Mouse (Mus musculus) ES-CJ7 (cell line): ENCODE results near the gene Fndc11.
A peak's percentile ranks its signal among the peaks of the same experiment; 100 is the strongest.

Experiments used
- DNase-seq: peaks from one replicate; pipeline ENCODE4 v3.0.0; 2011; ENCODE audit warnings: low read depth, low spot score

Fndc11 gene

DNA sequence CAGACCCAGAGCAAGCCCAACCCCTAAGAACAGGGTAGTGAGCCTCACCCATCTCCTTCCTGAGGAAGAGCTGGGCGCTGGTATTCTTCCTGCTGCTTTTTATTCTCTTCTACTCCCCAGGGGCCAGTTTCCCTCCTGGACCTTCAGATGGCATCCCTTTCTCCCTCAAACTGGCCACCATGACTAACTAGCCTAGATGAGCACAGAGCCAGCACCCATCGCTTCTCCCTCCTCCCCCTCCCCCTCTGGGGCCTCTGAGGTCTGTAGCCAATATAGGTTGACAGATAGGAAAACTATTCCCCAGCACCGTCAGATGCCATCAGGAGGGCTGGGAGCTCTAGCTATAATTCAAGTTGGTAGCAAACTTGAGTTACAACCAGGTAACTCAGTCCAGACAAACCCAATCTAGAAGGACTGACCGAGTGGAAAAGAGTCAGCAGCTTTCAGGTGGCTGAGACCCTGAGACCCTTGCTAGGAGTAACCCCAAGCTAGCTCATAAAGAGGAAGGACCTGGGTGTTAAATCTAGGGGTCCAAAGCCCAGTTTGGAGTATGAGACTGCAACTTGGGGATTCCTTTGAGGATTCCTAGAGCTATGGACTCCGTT is 830 bp upstream of the Fndc11 start:
- DNase-seq: no peak

- no peak for DNase-seq
Measured at GRCm38 (mm10) chr2:181220361-181220760, 548 bp downstream of the Fndc11 start.

DNA sequence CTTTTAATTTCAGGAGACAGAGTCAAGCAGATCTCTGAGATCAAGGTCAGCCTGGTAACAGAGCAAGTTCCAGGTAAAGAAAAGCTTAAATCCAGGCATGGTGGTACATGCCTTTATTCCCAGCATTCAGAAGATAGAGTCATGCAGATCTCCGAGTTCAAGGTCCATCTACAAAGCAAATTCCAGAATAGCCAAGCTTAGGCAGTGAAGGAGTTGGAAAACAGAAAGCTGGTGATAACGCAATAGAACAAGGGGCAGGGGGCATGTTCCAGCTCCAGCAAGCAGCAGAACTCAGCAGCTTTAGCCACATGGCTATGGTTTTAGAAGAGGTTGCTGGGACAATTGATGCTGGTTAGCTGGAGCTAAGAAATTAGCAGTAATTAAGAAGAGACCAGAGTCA is 5.2 kb downstream of the Fndc11 start:
- no peak for DNase-seq

DNA sequence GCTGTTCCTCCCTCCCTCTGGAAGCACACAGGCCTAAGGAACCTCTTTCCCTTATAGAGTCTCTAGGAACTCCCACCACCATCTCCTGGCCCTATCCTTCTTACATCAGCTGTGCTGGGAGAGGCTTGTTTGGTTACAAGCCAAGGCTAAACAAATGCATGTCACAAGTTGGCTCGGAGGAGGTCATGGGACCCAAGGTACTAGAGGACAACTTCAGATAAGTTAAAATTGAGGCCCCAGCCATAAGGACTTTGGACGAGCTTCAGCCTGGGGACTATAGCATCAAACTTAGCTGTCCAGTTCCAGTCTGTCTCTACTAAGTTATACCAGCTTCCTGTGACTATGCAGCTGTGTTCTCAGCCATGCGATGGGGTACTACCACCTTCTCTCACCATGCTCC is 7.3 kb downstream of the Fndc11 start:
- DNase-seq: no peak

GRCm38 (mm10) chr2:181228335-181228734 is 8.5 kb downstream of the Fndc11 start:
- no peak for DNase-seq

- no peak for DNase-seq
Measured at GRCm38 (mm10) chr2:181231171-181231570, 11.4 kb downstream of the Fndc11 start.

- no peak for DNase-seq
Measured at GRCm38 (mm10) chr2:181233443-181233842, 13.6 kb downstream of the Fndc11 start.

GRCm38 (mm10) chr2:181234680-181235079 is 14.9 kb downstream of the Fndc11 start:
- DNase-seq: no peak

- peak; percentile 29 for DNase-seq
Measured at GRCm38 (mm10) chr2:181235681-181236566, 16.1 kb downstream of the Fndc11 start.

- DNase-seq: no peak
Measured at GRCm38 (mm10) chr2:181237251-181238014, 17.6 kb downstream of the Fndc11 start.

DNA sequence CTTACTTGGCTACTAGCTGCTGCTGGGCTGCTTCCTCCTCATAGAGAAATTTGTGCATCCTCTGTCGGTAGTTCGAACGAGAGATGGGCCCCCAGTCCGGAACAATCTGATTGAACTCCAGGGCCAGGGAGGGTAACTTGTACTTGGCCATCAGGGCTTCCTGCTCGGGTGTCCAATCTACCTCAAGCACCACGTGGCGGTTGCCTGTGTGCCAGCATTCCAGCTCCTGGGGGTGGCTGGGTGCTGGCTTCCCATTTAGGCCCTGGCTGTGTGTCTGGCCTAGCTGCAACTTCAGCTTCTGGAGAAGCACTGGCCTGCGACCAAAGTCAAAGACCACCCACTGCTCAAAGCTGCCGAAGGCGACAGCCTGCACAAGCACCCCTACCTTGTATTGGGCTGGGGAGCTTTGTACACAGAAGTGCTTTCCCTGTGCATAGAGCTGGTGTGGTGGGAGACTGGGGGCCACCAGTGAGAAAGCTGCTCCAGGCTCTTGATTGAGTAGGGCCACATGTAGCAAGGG is 18.3 kb downstream of the Fndc11 start:
- no peak for DNase-seq

DNA sequence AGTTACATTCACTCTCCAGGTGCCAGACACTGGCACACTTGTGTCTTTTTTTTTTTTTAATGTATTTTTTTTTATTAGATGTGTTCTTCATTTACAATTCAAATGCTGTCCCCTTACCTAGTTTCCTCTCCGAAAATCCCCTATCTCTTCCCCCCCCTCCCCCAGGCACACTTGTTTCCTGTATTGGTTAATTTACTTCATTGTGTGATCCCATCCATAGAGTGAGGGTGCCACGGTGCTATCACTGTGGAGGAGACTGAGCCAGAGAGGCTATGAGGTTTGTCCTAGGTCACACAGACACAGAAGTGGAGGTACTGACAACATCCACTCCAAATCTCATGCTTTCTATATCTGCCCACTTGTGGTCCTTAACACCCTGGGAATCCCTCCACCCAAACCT is 19.0 kb downstream of the Fndc11 start:
- no peak for DNase-seq

GRCm38 (mm10) chr2:181239261-181239660 is 19.4 kb downstream of the Fndc11 start:
- no peak for DNase-seq

GRCm38 (mm10) chr2:181240806-181241440 is 21.1 kb downstream of the Fndc11 start:
- DNase-seq: no peak

- DNase-seq: peak; percentile 38
Measured at GRCm38 (mm10) chr2:181241602-181242313, 21.9 kb downstream of the Fndc11 start, which contains the start of gene Helz2. Helz2 (minus strand) TSS chr2:181242027.

DNA sequence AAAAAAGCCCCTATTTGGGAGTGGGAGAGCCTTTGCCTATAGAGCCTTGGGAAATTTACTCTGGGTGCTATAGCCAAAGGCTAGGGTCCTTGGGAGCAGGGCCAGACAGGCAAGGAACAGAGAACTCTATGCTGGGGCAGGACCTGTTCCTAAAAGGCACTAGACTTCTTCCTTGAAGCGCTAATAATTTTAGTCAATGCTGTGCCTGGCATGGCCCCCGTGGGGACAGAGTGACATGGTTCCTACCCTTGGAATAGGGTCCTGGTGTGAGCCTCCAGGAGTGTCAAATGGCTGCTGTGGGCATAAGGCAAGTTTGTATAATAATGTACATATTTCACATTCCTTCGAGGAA is 22.5 kb downstream of the Fndc11 start:
- no peak for DNase-seq

GRCm38 (mm10) chr2:181243706-181244394 is 24.0 kb downstream of the Fndc11 start:
- peak; percentile 72 for DNase-seq

- no peak for DNase-seq
Measured at GRCm38 (mm10) chr2:181245031-181245430, 25.2 kb downstream of the Fndc11 start.

DNA sequence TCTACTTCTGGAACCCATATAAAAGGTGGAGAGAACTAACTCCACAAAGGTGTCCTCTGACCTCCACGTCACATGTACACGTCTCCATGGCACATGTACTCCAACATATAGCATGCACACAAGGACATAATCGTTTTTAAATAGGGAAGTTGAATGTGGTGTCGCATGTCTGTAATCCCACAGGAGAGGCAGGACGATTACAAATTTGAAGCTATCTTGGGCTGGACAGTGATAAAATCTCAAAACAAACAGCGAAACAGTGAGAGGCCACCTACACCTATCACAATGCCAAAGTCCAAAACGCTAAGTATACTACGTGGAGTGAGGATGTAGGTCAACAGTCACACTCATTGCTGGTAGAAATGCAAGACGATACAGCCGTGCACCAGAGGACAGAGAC is 29.4 kb downstream of the Fndc11 start:
- DNase-seq: no peak

DNA sequence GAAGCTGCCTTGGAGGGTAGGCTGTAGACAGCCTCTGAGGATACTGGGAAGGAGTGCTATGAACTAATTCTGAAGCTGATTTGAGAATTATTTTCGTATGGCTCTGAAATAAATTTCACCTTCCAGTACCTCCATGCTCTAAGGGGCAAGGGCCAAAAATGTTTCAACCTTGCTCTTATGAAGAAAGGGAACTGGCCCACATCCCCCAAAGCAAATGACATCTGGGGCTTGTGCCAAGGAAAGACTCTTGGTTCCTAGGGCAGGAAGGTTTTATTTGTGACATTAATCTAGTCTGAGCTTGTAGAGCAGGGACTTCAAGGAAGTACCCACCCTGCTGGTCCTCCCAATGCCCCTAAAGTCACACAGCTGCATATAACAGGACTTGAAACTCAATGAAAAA is 32.0 kb downstream of the Fndc11 start:
- no peak for DNase-seq
